Mouse (Mus musculus) 416B (cell line): ENCODE measurements around the gene Gm10974.

ENCODE experiments used
- DNase-seq: peaks from one replicate; pipeline ENCODE4 v3.0.0; 2011; ENCODE audit warnings: low read depth

The Gm10974 gene

DNA sequence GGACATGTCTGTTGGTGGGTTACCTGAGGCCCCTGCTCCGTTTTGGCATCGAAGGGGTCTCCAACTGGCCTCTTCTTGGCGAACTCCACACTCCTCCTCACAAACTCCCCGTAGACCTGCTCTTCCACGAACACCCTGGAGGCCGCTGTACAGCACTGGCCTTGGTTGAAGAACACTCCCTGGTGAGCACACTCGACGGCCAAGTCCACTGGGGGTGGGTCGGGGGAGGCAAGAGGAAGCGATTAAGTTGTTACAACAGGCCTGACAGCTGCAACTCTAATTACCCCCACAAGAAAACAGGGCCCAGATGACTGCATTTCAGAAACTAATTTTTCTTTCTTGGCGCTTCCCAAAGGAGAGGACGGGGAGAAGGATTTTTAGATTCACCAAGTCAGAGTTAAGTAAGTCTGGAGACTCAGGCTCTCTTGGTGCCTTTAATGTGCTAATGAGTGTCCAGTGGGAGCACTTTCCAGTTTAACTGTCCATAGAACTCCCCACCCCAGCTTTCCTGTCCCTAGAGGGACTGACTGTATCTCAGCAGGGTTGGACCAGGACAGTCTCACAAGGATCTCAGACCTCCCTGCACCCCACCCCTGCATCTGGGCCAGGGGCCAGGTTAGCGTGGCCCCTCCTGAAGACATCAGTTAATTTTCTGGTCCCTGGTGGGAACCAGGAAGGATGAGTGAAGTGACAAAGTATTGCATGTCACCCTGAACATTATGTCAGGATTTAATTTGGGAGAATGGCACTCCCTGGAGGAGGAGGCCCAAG lies 40.4 kb downstream of the Gm10974 start:
- no peak for DNase-seq

DNA sequence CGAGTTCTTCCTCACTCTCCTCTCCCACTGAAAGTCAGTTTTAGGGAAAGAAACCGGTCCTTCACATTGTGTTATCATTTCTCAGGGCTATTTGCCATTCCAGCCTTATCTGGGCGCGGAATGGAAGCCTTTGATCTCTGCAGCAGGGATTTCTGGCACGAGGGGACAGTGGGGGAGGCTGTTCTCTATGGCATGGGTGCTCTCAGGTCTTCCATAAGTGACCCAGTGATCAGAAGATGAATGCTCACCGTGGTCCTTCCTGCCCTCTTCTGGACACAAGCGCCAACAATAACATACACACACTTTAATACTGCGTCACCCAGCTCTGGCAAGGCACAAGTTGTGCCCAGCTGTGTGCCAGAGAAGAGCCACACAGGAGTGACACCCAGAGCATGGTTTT lies 41.3 kb downstream of the Gm10974 start:
- no peak for DNase-seq

DNA sequence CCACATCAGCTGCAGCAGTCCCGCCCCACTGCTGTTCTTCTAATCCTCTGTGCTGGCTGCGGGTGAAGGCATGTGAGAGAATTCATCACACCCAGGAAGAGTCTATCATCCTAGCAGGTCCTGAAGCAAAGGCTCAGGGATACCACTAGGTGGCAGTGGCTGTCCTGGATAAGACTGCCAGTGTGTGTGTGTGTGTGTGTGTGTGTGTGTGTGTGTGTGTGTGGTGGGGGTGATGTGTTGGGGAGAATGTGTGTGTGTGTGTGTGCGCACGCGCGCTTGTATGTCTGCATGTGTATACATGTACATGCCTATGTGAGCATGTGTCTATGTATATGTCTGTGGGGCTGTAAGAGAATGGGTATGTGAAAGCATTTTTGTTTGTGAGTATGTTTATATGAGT lies 43.7 kb downstream of the Gm10974 start:
- DNase-seq, result peak; percentile 62

DNA sequence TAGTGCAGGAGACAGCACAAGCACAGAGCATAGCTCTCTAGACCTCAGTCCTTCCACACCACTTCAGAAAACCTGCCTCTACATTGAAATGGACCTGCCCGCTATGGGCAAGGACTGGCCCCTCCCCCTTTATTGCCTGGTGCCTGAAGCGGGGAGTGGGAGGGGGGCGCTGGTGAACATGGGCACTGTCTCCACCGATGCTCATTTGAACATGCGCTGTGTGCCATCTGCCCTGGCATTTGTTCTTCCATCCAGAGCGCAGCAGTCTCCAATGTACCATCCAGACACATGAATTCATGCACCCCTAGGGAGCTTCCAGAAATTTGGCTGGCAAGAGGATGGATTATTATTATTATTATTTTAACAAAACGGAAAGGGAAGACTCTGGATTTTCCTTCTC lies 47.4 kb downstream of the Gm10974 start:
- no peak for DNase-seq

DNA sequence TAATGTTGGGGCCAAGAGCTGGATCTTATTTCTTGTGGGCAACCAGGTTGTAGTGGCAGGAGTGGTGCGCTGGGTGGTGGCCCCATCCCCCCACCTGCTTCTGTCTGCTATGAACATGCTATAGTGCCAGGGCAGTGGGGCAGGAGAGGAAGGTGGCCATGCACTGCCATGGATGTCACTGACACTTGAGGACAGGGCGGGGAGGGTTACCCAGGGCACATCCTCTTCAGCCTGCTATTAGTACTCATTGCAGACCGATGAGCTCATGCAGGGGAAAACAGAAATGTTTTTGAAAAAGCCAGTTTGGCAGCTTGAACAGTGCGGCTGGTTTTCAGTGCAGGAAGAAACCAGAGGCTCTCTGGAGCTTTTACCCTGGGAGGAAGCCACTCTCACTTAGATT lies 51.1 kb downstream of the Gm10974 start:
- DNase-seq, result no peak

DNA sequence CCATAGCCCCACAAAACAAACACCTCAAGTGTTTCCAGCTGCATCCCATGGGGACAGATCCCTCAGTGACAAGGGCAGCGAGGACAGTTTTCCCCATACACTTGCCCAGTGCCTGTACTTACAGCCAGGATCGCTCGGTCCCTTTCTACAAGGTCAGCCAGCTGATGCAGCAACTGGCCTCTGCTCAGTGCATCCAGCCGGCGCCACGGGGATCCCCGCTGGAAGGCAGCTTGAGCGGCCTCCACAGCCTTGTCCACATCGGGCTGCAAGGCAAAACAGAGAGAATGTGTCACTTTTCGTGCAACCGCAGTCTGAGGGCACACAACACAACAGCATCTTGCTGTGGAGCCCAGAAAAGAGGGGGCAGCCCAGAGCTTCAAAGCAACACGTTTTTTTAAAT lies 53.3 kb downstream of the Gm10974 start:
- no peak for DNase-seq

DNA sequence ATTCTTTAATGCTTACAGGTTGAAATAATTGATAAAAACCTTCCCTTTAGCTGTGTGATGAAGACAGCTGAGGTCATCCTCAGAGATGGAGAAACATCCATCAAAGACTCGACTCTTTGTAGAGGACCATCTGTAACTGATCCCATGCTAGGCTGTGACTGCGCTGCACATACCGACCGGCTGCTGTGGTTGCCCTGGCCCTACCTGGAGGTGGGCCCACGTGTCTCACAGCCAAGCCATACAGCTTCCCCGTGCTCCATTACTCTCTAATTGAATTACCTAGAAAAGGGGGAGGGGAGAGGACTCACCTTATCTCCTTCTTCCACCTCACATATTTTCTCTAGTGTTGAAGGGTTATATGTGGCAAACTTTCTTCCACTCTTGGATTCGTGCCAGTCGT lies 56.2 kb downstream of the Gm10974 start:
- no peak for DNase-seq

DNA sequence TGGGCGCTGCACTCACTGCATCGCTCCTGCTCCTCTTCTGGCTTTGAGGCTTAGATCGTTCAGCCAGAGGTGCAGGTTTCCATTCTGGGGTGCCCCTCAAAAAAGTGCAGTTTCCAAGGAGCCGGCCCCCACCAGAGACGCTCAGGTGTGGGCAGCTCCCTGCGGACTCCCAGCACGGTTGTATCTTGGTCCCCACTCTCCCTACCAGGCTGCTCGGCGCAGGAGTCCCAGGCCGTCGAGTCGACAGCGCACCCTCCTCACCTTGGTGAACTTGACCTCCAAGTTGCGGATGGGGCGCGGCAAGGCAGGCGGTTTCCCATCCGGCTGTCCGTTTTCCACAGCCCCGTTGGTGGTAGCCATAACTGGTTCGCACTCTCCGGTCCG lies 61.3 kb downstream of the Gm10974 start:
- DNase-seq, result no peak

DNA sequence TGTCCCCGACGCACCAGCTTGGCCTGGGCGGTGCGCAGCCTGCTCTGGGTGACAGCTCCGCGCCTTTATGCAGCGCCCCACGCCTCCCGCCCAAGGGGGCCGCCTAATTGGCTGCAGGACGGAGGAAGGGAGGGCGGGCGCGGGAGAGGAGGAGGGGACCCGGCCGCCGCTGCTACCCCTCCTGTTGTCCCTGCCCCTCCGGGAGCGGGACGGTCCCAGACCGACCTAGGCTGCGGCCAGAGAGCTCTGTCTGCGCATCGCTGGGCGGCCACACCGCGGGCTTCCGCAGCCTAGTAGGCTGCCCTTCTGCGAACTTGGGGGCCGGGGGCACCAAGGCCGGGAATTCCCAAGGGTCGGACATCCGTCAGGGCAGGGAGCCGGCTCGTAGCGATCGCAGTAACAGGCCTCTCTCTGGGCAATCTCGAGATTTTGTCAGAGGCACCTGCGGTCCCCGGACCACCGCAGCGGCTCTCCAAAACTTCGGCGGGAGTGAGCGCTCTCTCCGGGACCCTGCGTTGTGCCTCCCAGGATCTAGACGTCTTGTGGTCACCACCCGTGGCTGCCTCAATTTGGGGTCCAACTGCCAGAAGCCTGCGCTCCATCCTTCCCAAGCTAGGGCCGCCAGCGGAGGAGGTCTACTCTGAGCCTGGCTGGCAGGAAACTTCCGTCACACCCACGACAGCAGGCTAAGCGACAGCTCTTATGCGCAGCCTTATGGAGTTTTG lies 61.9 kb downstream of the Gm10974 start, which contains the start of gene Aldh1a3:
Gene Aldh1a3, minus strand, starts transcription at position 81 of the 725 bp plus-strand sequence.
- no peak for DNase-seq

DNA sequence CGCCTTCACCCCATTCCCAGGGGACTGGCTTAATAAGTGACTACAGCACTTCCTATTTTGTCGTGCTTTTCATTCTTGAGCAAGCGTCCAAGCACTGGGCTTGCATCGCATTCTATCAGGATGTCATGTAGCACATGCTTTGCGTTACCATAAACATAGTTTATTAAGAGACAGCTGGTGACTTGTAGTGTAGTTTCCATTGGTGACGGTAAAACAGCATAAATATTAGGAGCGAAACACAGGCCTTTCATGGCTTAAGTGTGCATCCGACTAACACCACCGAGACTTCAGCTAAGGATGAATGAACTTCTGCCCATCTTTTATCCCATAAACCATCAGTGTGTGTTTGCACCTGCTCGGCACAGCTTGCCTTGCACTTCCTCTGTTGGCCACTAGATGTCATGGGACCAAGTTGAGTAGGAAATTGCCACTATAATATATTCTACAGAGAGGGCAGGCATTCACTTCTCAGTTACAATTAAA lies 68.8 kb downstream of the Gm10974 start:
- peak; percentile 39 for DNase-seq
